Mouse (Mus musculus): ENCODE data around the gene Gnpnat1. TPM values are rescaled to one million over a fixed set of nuclear protein-coding genes. Genes with fewer than 3 reads are reported as not detected.
"Not testable (repeated sequence)": the region's sequence is repeated elsewhere in the genome, so short reads cannot be mapped to it uniquely, and the experiment has no call there.

Gene Gnpnat1
- polyA plus RNA-seq (2016; fragmentation: Nextera tagmentation; extraction: Ambion mirVana): 33.3 and 35.4 TPM in 2 replicates

- not testable (repeated sequence) for H3K4me1 ChIP-seq; H3K9ac ChIP-seq; H3K27me3 ChIP-seq (replicated peaks); ATAC-seq; H3K36me3 ChIP-seq; H3K4me3 ChIP-seq; H3K4me2 ChIP-seq; H3K27ac ChIP-seq; H3K9me3 ChIP-seq (replicated peaks)
- 66% methylated on average over 2 of the region's 3 CpGs for WGBS (ENCODE audit: insufficient replicate concordance)
Observed at GRCm38 (mm10) chr14:45404813-45405212, at the start of gene Gnpnat1. Gnpnat1 (minus strand) TSS chr14:45404913.

- ATAC-seq: no peak
- peaks cover 5% of the 10 kb centered on the region; the same call in 1 of the 2 replicates for H3K36me3 ChIP-seq
- H3K4me2 ChIP-seq: no peak overlapping the region
- H3K4me3 ChIP-seq: no peak overlapping the region
- H3K27ac ChIP-seq: peak overlapping the region; percentile 42
- peaks cover 56% of the 10 kb centered on the region for H3K4me1 ChIP-seq
- no peak overlapping the region for H3K9ac ChIP-seq
- no peaks in the 10 kb centered on the region for H3K9me3 ChIP-seq (replicated peaks)
- 73% methylated on average over 5 of the region's 5 CpGs for WGBS (ENCODE audit: insufficient replicate concordance)
- no peaks in the 10 kb centered on the region for H3K27me3 ChIP-seq (replicated peaks)
Observed at GRCm38 (mm10) chr14:45453538-45454233, 49.0 kb upstream of the Gnpnat1 start.

- Histone ChIP-seq H3K27me3 (replicated peaks) (no peaks in the 10 kb centered on the region), H3K9ac (no peak overlapping the region), H3K27ac (peak overlapping the region; percentile 42), H3K4me1 (peaks cover 56% of the 10 kb centered on the region), H3K4me2 (peak overlapping the region; percentile 23; the same call in 1 of the 2 replicates), H3K4me3 (no peak overlapping the region), H3K36me3 (peaks cover 4% of the 10 kb centered on the region; the same call in 1 of the 2 replicates), H3K9me3 (replicated peaks) (no peaks in the 10 kb centered on the region)
- ATAC-seq: peak; percentile 74
- 5% methylated on average over 11 of the region's 11 CpGs for WGBS (ENCODE audit: insufficient replicate concordance)
Observed at GRCm38 (mm10) chr14:45452861-45453512, 48.3 kb upstream of the Gnpnat1 start.

DNA sequence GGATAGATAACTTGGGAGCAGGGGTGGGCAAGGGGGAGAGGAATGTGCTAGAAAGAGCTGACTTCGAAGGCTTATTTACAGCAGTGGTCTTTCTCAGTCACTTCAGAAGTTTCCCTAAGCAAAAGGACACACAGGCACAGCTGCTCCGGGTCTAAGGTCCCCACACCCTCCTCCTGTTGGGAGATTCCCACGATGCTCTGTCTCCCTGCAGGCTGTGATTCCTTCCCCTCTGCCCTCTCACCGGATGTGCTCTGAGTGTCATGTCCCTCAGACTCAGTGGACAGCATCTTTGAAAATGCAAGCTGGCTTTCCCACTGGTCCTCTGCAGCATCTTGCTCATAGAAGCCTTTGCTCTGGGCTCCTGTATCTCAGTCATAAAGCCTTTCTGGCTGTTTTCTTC is 47.4 kb upstream of the Gnpnat1 start:
- no peaks in the 10 kb centered on the region for H3K27me3 ChIP-seq (replicated peaks)
- H3K9me3 ChIP-seq (replicated peaks): no peaks in the 10 kb centered on the region
- H3K4me3 ChIP-seq: no peak overlapping the region
- no peak overlapping the region for H3K4me2 ChIP-seq
- peak overlapping the region; percentile 38; the same call in 1 of the 2 replicates for H3K27ac ChIP-seq
- peaks cover 55% of the 10 kb centered on the region for H3K4me1 ChIP-seq
- no peak overlapping the region for H3K9ac ChIP-seq
- no peak for ATAC-seq
- H3K36me3 ChIP-seq: no peaks in the 10 kb centered on the region
- 48% methylated on average over 4 of the region's 4 CpGs for WGBS (ENCODE audit: insufficient replicate concordance)

GRCm38 (mm10) chr14:45451090-45451489 is 46.4 kb upstream of the Gnpnat1 start:
- Histone ChIP-seq H3K4me2 (no peak overlapping the region), H3K4me1 (peaks cover 46% of the 10 kb centered on the region), H3K27ac (no peak overlapping the region), H3K27me3 (replicated peaks) (no peaks in the 10 kb centered on the region), H3K9me3 (replicated peaks) (no peaks in the 10 kb centered on the region), H3K36me3 (no peaks in the 10 kb centered on the region), H3K4me3 (no peak overlapping the region), H3K9ac (no peak overlapping the region)
- ATAC-seq: peak; percentile 62; the same call in 1 of the 2 replicates
- WGBS (ENCODE audit: insufficient replicate concordance): 15% methylated on average over 2 of the region's 2 CpGs

- WGBS (ENCODE audit: insufficient replicate concordance): 69% methylated on average over 3 of the region's 3 CpGs
- Histone ChIP-seq H3K9me3 (replicated peaks) (no peaks in the 10 kb centered on the region), H3K9ac (no peak overlapping the region), H3K4me2 (no peak overlapping the region), H3K36me3 (no peaks in the 10 kb centered on the region), H3K27me3 (replicated peaks) (no peaks in the 10 kb centered on the region), H3K4me3 (no peak overlapping the region), H3K27ac (no peak overlapping the region), H3K4me1 (peaks cover 44% of the 10 kb centered on the region)
- ATAC-seq: no peak
Observed at GRCm38 (mm10) chr14:45446777-45447176, 42.1 kb upstream of the Gnpnat1 start.

GRCm38 (mm10) chr14:45445445-45445844 is 40.7 kb upstream of the Gnpnat1 start:
- peak; percentile 86 for ATAC-seq
- Histone ChIP-seq H3K4me1 (peaks cover 32% of the 10 kb centered on the region), H3K4me3 (no peak overlapping the region), H3K36me3 (no peaks in the 10 kb centered on the region), H3K9ac (no peak overlapping the region), H3K27me3 (replicated peaks) (no peaks in the 10 kb centered on the region), H3K9me3 (replicated peaks) (no peaks in the 10 kb centered on the region), H3K4me2 (peak overlapping the region; percentile 38), H3K27ac (peak overlapping the region; percentile 34; the same call in 1 of the 2 replicates)
- 47% methylated on average over 12 of the region's 12 CpGs for WGBS (ENCODE audit: insufficient replicate concordance)

DNA sequence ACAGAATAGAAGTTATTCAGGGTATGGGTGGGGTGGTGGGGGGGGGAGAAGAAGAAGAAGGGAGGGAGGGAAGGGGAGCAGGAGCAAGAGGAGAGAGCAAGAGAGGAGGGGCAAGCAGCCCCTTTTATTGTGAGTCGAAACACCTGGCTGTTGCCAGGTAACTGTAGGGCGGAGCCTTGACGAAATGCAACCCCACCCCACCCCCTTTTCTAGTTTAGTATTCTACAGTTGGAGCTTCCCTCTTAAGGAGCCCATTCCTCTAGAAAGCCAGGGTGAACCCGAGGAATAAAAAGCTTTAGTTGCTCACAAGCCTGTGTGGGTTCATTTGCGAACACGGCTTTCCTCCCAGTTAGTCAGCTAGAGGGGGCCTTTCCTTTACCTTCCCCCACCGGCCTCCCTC is 40.2 kb upstream of the Gnpnat1 start:
- Histone ChIP-seq H3K9ac (no peak overlapping the region), H3K4me2 (peak overlapping the region; percentile 38), H3K4me1 (peaks cover 32% of the 10 kb centered on the region), H3K4me3 (no peak overlapping the region), H3K27me3 (replicated peaks) (no peaks in the 10 kb centered on the region), H3K9me3 (replicated peaks) (no peaks in the 10 kb centered on the region), H3K27ac (peak overlapping the region; percentile 37; the same call in 1 of the 2 replicates), H3K36me3 (no peaks in the 10 kb centered on the region)
- 57% methylated on average over 7 of the region's 7 CpGs for WGBS (ENCODE audit: insufficient replicate concordance)
- no peak for ATAC-seq

DNA sequence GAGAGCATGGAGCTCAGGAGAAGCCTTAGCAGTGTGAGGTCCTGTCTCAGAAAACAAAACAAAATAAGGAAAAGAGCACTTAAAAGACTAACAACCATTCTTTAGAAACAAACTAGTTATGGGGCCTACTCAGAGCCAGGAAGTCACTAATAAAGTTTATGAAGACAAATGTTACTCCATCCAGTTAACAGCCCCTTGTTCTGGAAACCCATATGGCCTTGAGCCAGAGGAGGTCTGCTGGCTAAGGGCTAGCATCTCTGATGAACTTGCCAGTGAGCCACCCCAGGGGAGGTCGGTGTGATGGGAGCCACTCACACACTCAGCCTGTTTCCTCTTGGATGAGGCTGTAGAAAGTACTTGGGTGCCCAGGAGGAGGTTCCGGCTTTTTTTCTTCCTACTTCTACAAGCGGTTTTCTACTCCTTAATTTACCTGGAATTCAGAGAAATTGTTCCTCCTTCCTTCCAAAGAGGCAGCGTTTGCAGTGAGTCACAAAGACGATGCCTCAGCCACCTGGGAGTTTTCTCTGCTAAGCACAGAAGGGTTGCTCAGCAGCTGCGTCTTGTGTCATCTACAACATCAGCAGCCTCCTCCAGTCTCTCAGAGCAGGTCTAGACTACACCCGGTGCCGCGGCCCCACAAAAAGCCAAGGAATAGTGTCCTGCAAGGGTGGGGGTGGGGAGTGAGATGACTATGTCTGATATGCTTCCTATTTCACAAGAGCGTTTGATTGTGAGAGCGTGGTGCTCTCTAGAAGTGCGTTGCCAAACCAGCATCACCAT is 38.3 kb upstream of the Gnpnat1 start:
- Histone ChIP-seq H3K27ac (no peak overlapping the region), H3K9me3 (replicated peaks) (no peaks in the 10 kb centered on the region), H3K4me1 (peaks cover 32% of the 10 kb centered on the region), H3K9ac (no peak overlapping the region), H3K4me2 (no peak overlapping the region), H3K36me3 (no peaks in the 10 kb centered on the region), H3K4me3 (no peak overlapping the region), H3K27me3 (replicated peaks) (no peaks in the 10 kb centered on the region)
- WGBS (ENCODE audit: insufficient replicate concordance): 49% methylated on average over 12 of the region's 12 CpGs
- ATAC-seq: no peak

- no peak for ATAC-seq
- Histone ChIP-seq H3K9me3 (replicated peaks) (no peaks in the 10 kb centered on the region), H3K4me3 (no peak overlapping the region), H3K4me2 (no peak overlapping the region), H3K27me3 (replicated peaks) (no peaks in the 10 kb centered on the region), H3K9ac (no peak overlapping the region), H3K27ac (no peak overlapping the region), H3K4me1 (peaks cover 32% of the 10 kb centered on the region), H3K36me3 (no peaks in the 10 kb centered on the region)
- 69% methylated on average over 6 of the region's 6 CpGs for WGBS (ENCODE audit: insufficient replicate concordance)
Observed at GRCm38 (mm10) chr14:45441291-45441690, 36.6 kb upstream of the Gnpnat1 start.

- Histone ChIP-seq H3K9me3 (replicated peaks) (no peaks in the 10 kb centered on the region), H3K4me2 (no peak overlapping the region), H3K4me1 (peaks cover 15% of the 10 kb centered on the region), H3K36me3 (no peaks in the 10 kb centered on the region), H3K27ac (no peak overlapping the region), H3K4me3 (no peak overlapping the region), H3K9ac (no peak overlapping the region), H3K27me3 (replicated peaks) (no peaks in the 10 kb centered on the region)
- ATAC-seq: no peak
- 66% methylated on average over 9 of the region's 9 CpGs for WGBS (ENCODE audit: insufficient replicate concordance)
Observed at GRCm38 (mm10) chr14:45439387-45439786, 34.7 kb upstream of the Gnpnat1 start.

DNA sequence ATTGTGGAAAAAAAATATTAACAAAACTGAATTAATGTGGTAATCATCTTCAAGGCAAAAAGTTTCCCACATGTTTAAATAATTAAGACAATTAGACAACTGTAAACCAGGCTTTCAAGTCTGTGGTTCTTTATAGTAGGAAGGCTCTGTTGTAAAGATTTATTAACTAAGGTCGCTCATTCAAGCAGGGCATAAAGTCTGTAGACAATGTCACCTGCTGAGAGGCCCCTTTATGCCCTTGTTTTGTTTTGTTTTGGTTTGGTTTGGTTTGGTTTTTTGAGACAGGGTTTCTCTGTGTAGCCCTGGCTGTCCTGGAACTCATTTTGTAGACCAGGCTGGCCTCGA is 34.2 kb upstream of the Gnpnat1 start:
- Histone ChIP-seq H3K27me3 (replicated peaks) (no peaks in the 10 kb centered on the region), H3K36me3 (no peaks in the 10 kb centered on the region), H3K4me2 (no peak overlapping the region), H3K9ac (no peak overlapping the region), H3K4me1 (peaks cover 14% of the 10 kb centered on the region), H3K4me3 (no peak overlapping the region), H3K27ac (no peak overlapping the region), H3K9me3 (replicated peaks) (no peaks in the 10 kb centered on the region)
- ATAC-seq: no peak
- 81% methylated on average over 2 of the region's 2 CpGs for WGBS (ENCODE audit: insufficient replicate concordance)
